Mouse (Mus musculus) MEL (cell line): ENCODE data around the gene Phospho1. TPM values are rescaled to one million over a fixed set of nuclear protein-coding genes. Genes with fewer than 3 reads are reported as not detected.

Experiments
- DNase-seq: peaks from one replicate; pipeline ENCODE4 v3.0.0; 2011; ENCODE audit warnings: low read depth, low spot score
- H3K27ac ChIP-seq: 2 replicates; pipeline ENCODE4 v1.5.1; 2012; ENCODE audit warnings: low read depth, mild to moderate bottlenecking, control low read depth, low read length, moderate library complexity; ENCODE audit not compliant: control insufficient read depth
- H3K27me3 ChIP-seq, 2 experiments: fragments of 150-350 bp in 1 of 2; sonication (generic) in 1 of 2; 2 replicates each; pipeline ENCODE4 v1.6.1; 2012; ENCODE audit warnings: low read length in 2 of 2, mild to moderate bottlenecking in 2 of 2, improper control_type of control experiment in 1 of 2, moderate library complexity in 1 of 2; ENCODE audit not compliant: insufficient read depth in 2 of 2, control insufficient read depth in 1 of 2
- H3K36me3 ChIP-seq, 2 experiments: 2 replicates each; pipeline ENCODE4 v1.6.1; 2012 to 2014; ENCODE audit warnings: low read length in 2 of 2, improper control_type of control experiment in 1 of 2, inconsistent platforms in 1 of 2, mild to moderate bottlenecking in 1 of 2; ENCODE audit not compliant: insufficient read depth in 2 of 2, control insufficient read depth in 1 of 2
- H3K4me1 ChIP-seq, 2 experiments: fragments of 150-350 bp in 1 of 2; sonication (generic) in 1 of 2; 2 replicates each; pipeline ENCODE4 v1.6.1; 2012; ENCODE audit warnings: low read length in 2 of 2, improper control_type of control experiment in 1 of 2, mild to moderate bottlenecking in 1 of 2; ENCODE audit not compliant: insufficient read depth in 2 of 2, control insufficient read depth in 1 of 2
- H3K4me3 ChIP-seq, 2 experiments: fragments of 150-350 bp in 1 of 2; sonication (generic) in 1 of 2; 2 replicates each; pipeline ENCODE4 v1.5.1; 2012; ENCODE audit warnings: low read depth in 2 of 2, low read length in 2 of 2, mild to moderate bottlenecking in 2 of 2, moderate library complexity in 2 of 2, control low read depth in 1 of 2, improper control_type of control experiment in 1 of 2; ENCODE audit not compliant: control insufficient read depth in 1 of 2, insufficient read depth in 1 of 2
- H3K79me2 ChIP-seq: 2 replicates; pipeline ENCODE4 v1.6.1; 2012; ENCODE audit warnings: mild to moderate bottlenecking, low read length, moderate library complexity; ENCODE audit not compliant: control insufficient read depth, poor library complexity, insufficient read depth
- H3K9ac ChIP-seq: 2 replicates; pipeline ENCODE4 v1.6.1; 2012; ENCODE audit warnings: low read depth, mild to moderate bottlenecking, control low read depth, low read length, moderate library complexity; ENCODE audit not compliant: control insufficient read depth, poor library complexity, severe bottlenecking
- H3K9me3 ChIP-seq: fragments of 150-350 bp; sonication (generic); replicated peaks from 2 replicates; pipeline ENCODE4 v1.6.1; 2012; ENCODE audit warnings: mild to moderate bottlenecking, low read length, improper control_type of control experiment, moderate library complexity; ENCODE audit not compliant: insufficient read depth
- BHLHE40 ChIP-seq: IDR thresholded peaks from 2 replicates; pipeline ENCODE4 v1.6.1; 2012; ENCODE audit warnings: low read depth, mild to moderate bottlenecking, inconsistent platforms, low read length, improper control_type of control experiment, borderline replicate concordance
- CHD1 ChIP-seq: IDR thresholded peaks from 2 replicates; pipeline ENCODE4 v1.6.1; 2012; ENCODE audit warnings: low read depth, mild to moderate bottlenecking, inconsistent platforms, low read length, improper control_type of control experiment
- CHD2 ChIP-seq: IDR thresholded peaks from 2 replicates; pipeline ENCODE4 v1.6.1; 2011; ENCODE audit warnings: low read length, improper control_type of control experiment
- CTCF ChIP-seq, 3 experiments: IDR thresholded peaks in 2 of 3; conservative IDR thresholded peaks in 1 of 3; 2 replicates each; pipeline ENCODE4 v1.5.1; 2011 to 2012; ENCODE audit warnings: low read length in 3 of 3, low read depth in 2 of 3, mild to moderate bottlenecking in 2 of 3, improper control_type of control experiment in 1 of 3, inconsistent platforms in 1 of 3, mixed read lengths in 1 of 3, moderate library complexity in 1 of 3; ENCODE audit not compliant: control insufficient read depth in 1 of 3, insufficient read depth in 1 of 3, poor library complexity in 1 of 3, severe bottlenecking in 1 of 3
- E2F4 ChIP-seq: IDR thresholded peaks from 2 replicates; pipeline ENCODE4 v1.6.1; 2011; ENCODE audit warnings: low read depth, low read length, improper control_type of control experiment, borderline replicate concordance
- ELF1 ChIP-seq: IDR thresholded peaks from 2 replicates; pipeline ENCODE4 v1.6.1; 2014; ENCODE audit warnings: low read depth, mild to moderate bottlenecking, inconsistent platforms, low read length, improper control_type of control experiment, moderate library complexity
- ETS1 ChIP-seq: IDR thresholded peaks from 2 replicates; pipeline ENCODE4 v1.6.1; 2012; ENCODE audit warnings: low read depth, mild to moderate bottlenecking, inconsistent platforms, low read length, improper control_type of control experiment, moderate library complexity
- GATA1 ChIP-seq: IDR thresholded peaks from 2 replicates; pipeline ENCODE4 v1.6.1; 2011; ENCODE audit warnings: low read depth, low read length, improper control_type of control experiment
- HCFC1 ChIP-seq: IDR thresholded peaks from 2 replicates; pipeline ENCODE4 v1.6.1; 2012; ENCODE audit warnings: low read depth, mild to moderate bottlenecking, inconsistent platforms, low read length, improper control_type of control experiment, moderate library complexity
- JUND ChIP-seq: IDR thresholded peaks from 2 replicates; pipeline ENCODE4 v1.6.1; 2011; ENCODE audit warnings: low read depth, mild to moderate bottlenecking, improper control_type of control experiment, low read length
- MAFK ChIP-seq: IDR thresholded peaks from 2 replicates; pipeline ENCODE4 v1.6.1; 2011; ENCODE audit warnings: low read depth, mild to moderate bottlenecking, low read length, improper control_type of control experiment, borderline replicate concordance
- MAX ChIP-seq: IDR thresholded peaks from 2 replicates; pipeline ENCODE4 v1.6.1; 2011; ENCODE audit warnings: low read length, improper control_type of control experiment
- MAZ ChIP-seq: IDR thresholded peaks from 2 replicates; pipeline ENCODE4 v1.6.1; 2012; ENCODE audit warnings: low read depth, mild to moderate bottlenecking, inconsistent platforms, low read length, improper control_type of control experiment
- MXI1 ChIP-seq: IDR thresholded peaks from 2 replicates; pipeline ENCODE4 v1.6.1; 2011; ENCODE audit warnings: mild to moderate bottlenecking, low read depth, low read length, improper control_type of control experiment
- MYB ChIP-seq: IDR thresholded peaks from 2 replicates; pipeline ENCODE4 v1.6.1; 2011; ENCODE audit warnings: mild to moderate bottlenecking, low read depth, low read length, improper control_type of control experiment
- MYC ChIP-seq: IDR thresholded peaks from 2 replicates; pipeline ENCODE4 v1.6.1; 2011; ENCODE audit warnings: low read depth, mild to moderate bottlenecking, low read length, improper control_type of control experiment, moderate library complexity
- NELFE ChIP-seq: IDR thresholded peaks from 2 replicates; pipeline ENCODE4 v1.6.1; 2011; ENCODE audit warnings: low read depth, low read length, improper control_type of control experiment
- NRF1 ChIP-seq: IDR thresholded peaks from 2 replicates; pipeline ENCODE4 v1.6.1; 2014; ENCODE audit warnings: low read depth, mild to moderate bottlenecking, inconsistent platforms, low read length, improper control_type of control experiment, moderate library complexity; ENCODE audit not compliant: poor library complexity, insufficient read depth, severe bottlenecking
- POLR2A ChIP-seq, 2 experiments: IDR thresholded peaks; 2 replicates each; pipeline ENCODE4 v1.6.1; 2011 to 2012; ENCODE audit warnings: low read length in 2 of 2, mild to moderate bottlenecking in 2 of 2, control low read depth in 1 of 2, improper control_type of control experiment in 1 of 2, low read depth in 1 of 2, moderate library complexity in 1 of 2; ENCODE audit not compliant: control insufficient read depth in 1 of 2, insufficient read depth in 1 of 2, poor library complexity in 1 of 2
- POLR2AphosphoS2 ChIP-seq: IDR thresholded peaks from 2 replicates; pipeline ENCODE4 v1.6.1; 2011; ENCODE audit warnings: low read length, improper control_type of control experiment
- POLR2AphosphoS5 ChIP-seq: IDR thresholded peaks from 2 replicates; pipeline ENCODE4 v1.6.1; 2012; ENCODE audit warnings: low read depth, borderline replicate concordance, mild to moderate bottlenecking, inconsistent platforms, low read length, moderate library complexity, mixed read lengths
- RAD21 ChIP-seq: IDR thresholded peaks from 2 replicates; pipeline ENCODE4 v1.6.1; 2011; ENCODE audit warnings: mild to moderate bottlenecking, low read depth, low read length, improper control_type of control experiment
- RCOR1 ChIP-seq: IDR thresholded peaks from 2 replicates; pipeline ENCODE4 v1.6.1; 2012; ENCODE audit warnings: low read depth, mild to moderate bottlenecking, inconsistent platforms, low read length, improper control_type of control experiment
- SIN3A ChIP-seq: IDR thresholded peaks from 2 replicates; pipeline ENCODE4 v1.6.1; 2012; ENCODE audit warnings: low read length, improper control_type of control experiment, inconsistent platforms
- SMC3 ChIP-seq: IDR thresholded peaks from 2 replicates; pipeline ENCODE4 v1.6.1; 2011; ENCODE audit warnings: low read depth, low read length, improper control_type of control experiment
- TAL1 ChIP-seq: IDR thresholded peaks from 2 replicates; pipeline ENCODE4 v1.6.1; 2012; ENCODE audit warnings: mild to moderate bottlenecking, inconsistent platforms, low read length, moderate library complexity, mixed read lengths
- TBP ChIP-seq: IDR thresholded peaks from 2 replicates; pipeline ENCODE4 v1.8.0; 2011; ENCODE audit warnings: low read depth, low read length, improper control_type of control experiment
- TCF12 ChIP-seq: IDR thresholded peaks from 2 replicates; pipeline ENCODE4 v1.6.1; 2014; ENCODE audit warnings: low read depth, mild to moderate bottlenecking, inconsistent platforms, low read length, improper control_type of control experiment, moderate library complexity
- UBTF ChIP-seq: IDR thresholded peaks from 2 replicates; pipeline ENCODE4 v1.6.1; 2012; ENCODE audit warnings: low read depth, mild to moderate bottlenecking, inconsistent platforms, low read length, improper control_type of control experiment, moderate library complexity, borderline replicate concordance; ENCODE audit not compliant: insufficient read depth
- USF1 ChIP-seq: IDR thresholded peaks from 2 replicates; pipeline ENCODE4 v1.6.1; 2014; ENCODE audit warnings: low read depth, mild to moderate bottlenecking, inconsistent platforms, low read length, improper control_type of control experiment, moderate library complexity
- USF2 ChIP-seq, 2 experiments: IDR thresholded peaks; 2 replicates each; pipeline ENCODE4 v1.6.1; 2011 to 2012; ENCODE audit warnings: improper control_type of control experiment in 2 of 2, low read length in 2 of 2, borderline replicate concordance in 1 of 2, inconsistent platforms in 1 of 2, low read depth in 1 of 2, mild to moderate bottlenecking in 1 of 2; ENCODE audit not compliant: insufficient read depth in 1 of 2
- ZC3H11A ChIP-seq: IDR thresholded peaks from 2 replicates; pipeline ENCODE4 v1.6.1; 2012; ENCODE audit warnings: low read depth, mild to moderate bottlenecking, inconsistent platforms, low read length, improper control_type of control experiment
- ZKSCAN1 ChIP-seq: IDR thresholded peaks from 2 replicates; pipeline ENCODE4 v1.6.1; 2012; ENCODE audit warnings: low read depth, mild to moderate bottlenecking, inconsistent platforms, low read length, improper control_type of control experiment, moderate library complexity
- ZMIZ1 ChIP-seq: IDR thresholded peaks from 2 replicates; pipeline ENCODE4 v1.6.1; 2012; ENCODE audit warnings: low read depth, mild to moderate bottlenecking, inconsistent platforms, low read length, improper control_type of control experiment, moderate library complexity
- ZNF384 ChIP-seq: IDR thresholded peaks from 2 replicates; pipeline ENCODE4 v1.6.1; 2012; ENCODE audit warnings: low read depth, mild to moderate bottlenecking, inconsistent platforms, low read length, improper control_type of control experiment
- polyA plus RNA-seq, 2 experiments: library from polyadenylated mRNA; stranded (reverse) in 1 of 2; unstranded in 1 of 2; fragments of >175 nt in 1 of 2; fragments of >200 nt in 1 of 2; gene quantifications; 2 replicates each; pipeline versions ENCODE4 v1.2.1 to v1.2.4; 2012; ENCODE audit warnings: low replicate concordance in 2 of 2, low read depth in 1 of 2; ENCODE audit not compliant: insufficient read length in 2 of 2, insufficient read depth in 1 of 2, missing spikeins in 1 of 2
- total RNA-seq: library from RNA; depleted of rRNA; stranded (reverse); fragments of 300-350 nt; gene quantifications from 2 replicates; pipeline ENCODE4 v1.2.3, GENCODE M21; 2012

Phospho1 gene
- total and polyA plus RNA-seq, 3 experiments, result 15.4 to 76.0 TPM; not detected in 1

DNA sequence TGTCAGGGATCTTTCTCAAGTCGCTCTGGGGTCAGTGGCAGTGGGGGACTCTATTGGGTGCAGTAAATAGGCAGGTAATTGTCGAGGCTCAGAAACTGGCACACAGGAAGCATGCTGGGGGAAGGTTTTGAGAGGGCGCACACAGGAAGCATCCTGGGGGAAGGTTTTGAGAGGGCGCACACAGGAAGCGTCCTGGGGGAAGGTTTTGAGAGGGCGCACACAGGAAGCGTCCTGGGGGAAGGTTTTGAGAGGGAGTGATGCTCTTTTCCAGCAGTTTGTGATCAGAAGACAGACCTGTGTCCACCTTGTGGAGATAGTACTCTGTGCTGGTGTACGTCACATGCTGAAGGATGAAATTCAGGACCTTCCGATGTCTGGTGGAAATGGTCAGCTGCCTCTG lies 51.5 kb downstream of the Phospho1 start (continued):
- TF ChIP-seq POLR2AphosphoS2, result no peak
- TF ChIP-seq MAFK, result no peak
- TF ChIP-seq RAD21, result no peak; the same call in 1 of the 2 replicates
- TF ChIP-seq NELFE, result no peak
- TF ChIP-seq POLR2A (IDR thresholded peaks at IDR 0.05; ENCODE audit: control insufficient read depth in 1 of 2, insufficient read depth in 1 of 2, low read depth in 1 of 2, low read length in 2 of 2, poor library complexity in 1 of 2), result peak; percentile 34 to 49; a peak in 1 of 4 replicates
- TF ChIP-seq SMC3, result no peak; the same call in 1 of the 2 replicates
- no peak for TF ChIP-seq TAL1
- no peak for TF ChIP-seq USF2 (IDR thresholded peaks at IDR 0.05; ENCODE audit: borderline replicate concordance in 1 of 2, insufficient read depth in 1 of 2, low read depth in 1 of 2, low read length in 2 of 2)

DNA sequence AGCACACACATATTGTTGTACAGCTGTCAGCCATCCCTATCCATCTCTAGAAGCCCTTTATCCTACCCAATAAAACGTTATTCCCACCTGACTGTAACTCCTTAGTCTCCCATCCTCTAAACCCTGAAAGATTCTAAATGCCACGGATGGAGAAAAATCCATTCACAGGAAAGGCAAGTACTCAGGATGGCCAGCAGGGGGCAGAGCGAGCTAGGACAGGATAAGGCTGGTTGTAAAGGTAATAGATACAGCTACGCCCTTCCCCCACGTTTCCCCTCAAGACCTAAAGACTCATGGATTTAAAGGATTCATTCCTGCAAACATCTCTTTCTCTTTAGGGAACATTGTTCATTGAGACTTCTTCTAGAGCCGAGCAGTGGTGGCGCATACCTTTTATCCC lies 52.0 kb downstream of the Phospho1 start:
- peaks cover 3 to 4% of the 10 kb centered on the region in 2 experiments for H3K27me3 ChIP-seq
- H3K9me3 ChIP-seq, result no peaks in the 10 kb centered on the region
- no peak overlapping the region for H3K9ac ChIP-seq
- no peaks in the 10 kb centered on the region for H3K79me2 ChIP-seq
- no peak overlapping the region for H3K27ac ChIP-seq
- H3K36me3 ChIP-seq, result no peaks in the 10 kb centered on the region
- H3K4me3 ChIP-seq, result 0 out of 4 replicates have a peak overlapping the region, but pooled peaks of 1 of the 2 experiments have one; percentile 5
- DNase-seq, result peak; percentile 83
- H3K4me1 ChIP-seq, result peaks cover 0 to 5% of the 10 kb centered on the region in 2 experiments; a peak in 1 of 4 replicates
- no peak for TF ChIP-seq UBTF
- TF ChIP-seq SMC3, result peak; percentile 92
- no peak for TF ChIP-seq SIN3A
- 0 out of 2 replicates have a peak, but pooled peaks have one; percentile 30 for TF ChIP-seq ZNF384
- no peak for TF ChIP-seq RCOR1
- TF ChIP-seq NELFE, result no peak
- TF ChIP-seq TCF12, result no peak
- no peak for TF ChIP-seq MYB
- peak; percentile 89 for TF ChIP-seq RAD21
- TF ChIP-seq CTCF (IDR thresholded peaks at IDR 0.05 in 2 of 3, conservative IDR thresholded peaks at IDR 0.05 in 1 of 3; ENCODE audit: control insufficient read depth in 1 of 3, insufficient read depth in 1 of 3, low read depth in 2 of 3, low read length in 3 of 3, poor library complexity in 1 of 3, severe bottlenecking in 1 of 3), result peak; percentile 93 to 97 (median 97)
- TF ChIP-seq ELF1, result no peak
- TF ChIP-seq BHLHE40, result peak; percentile 36; the same call in 1 of the 2 replicates
- TF ChIP-seq TAL1, result no peak
- TF ChIP-seq CHD2, result peak; percentile 52
- TF ChIP-seq ZC3H11A, result peak; percentile 79
- no peak for TF ChIP-seq NRF1
- TF ChIP-seq ZKSCAN1, result no peak
- TF ChIP-seq E2F4, result no peak
- TF ChIP-seq POLR2AphosphoS5, result no peak
- TF ChIP-seq ETS1, result no peak
- TF ChIP-seq GATA1, result peak; percentile 16; the same call in 1 of the 2 replicates
- no peak for TF ChIP-seq MYC
- no peak for TF ChIP-seq HCFC1
- no peak for TF ChIP-seq ZMIZ1
- TF ChIP-seq MAX, result no peak
- TF ChIP-seq MXI1, result no peak; the same call in 1 of the 2 replicates
- no peak for TF ChIP-seq CHD1
- TF ChIP-seq MAFK, result no peak
- TF ChIP-seq POLR2AphosphoS2, result no peak
- no peak for TF ChIP-seq TBP
- no peak for TF ChIP-seq JUND
- no peak for TF ChIP-seq USF1
- TF ChIP-seq MAZ, result no peak
